In the genomic region with DNA sequence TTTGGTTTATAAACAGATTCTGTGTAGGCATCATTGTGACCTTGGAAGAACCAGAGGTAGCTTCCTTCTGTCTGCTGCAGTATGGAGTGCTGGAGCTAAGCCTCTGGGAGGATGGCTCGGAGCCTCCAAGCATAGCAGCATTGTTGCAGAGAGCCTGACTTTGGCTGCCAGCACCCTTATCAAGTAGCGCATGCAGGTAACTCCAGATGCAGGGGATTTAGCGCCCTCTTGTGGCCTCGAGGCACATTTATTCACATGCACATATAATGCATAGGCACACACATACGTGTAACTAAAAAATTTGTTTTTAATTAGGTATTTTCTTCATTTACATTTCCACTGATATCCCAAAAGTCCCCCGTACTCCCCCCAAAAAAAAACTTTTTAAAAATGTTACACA, we compare ENCODE assay signal across 13 mouse cellular contexts. TPM values are rescaled to one million over a fixed set of nuclear protein-coding genes. Genes with fewer than 3 reads are reported as not detected.
DNase-seq lines count a peak whose midpoint lies in the region; ATAC-seq and TF ChIP-seq lines count a peak whose summit lies in the region.
"Had no signal": no experiment of that assay in that cellular context is flagged by ENCODE, and none has a peak within 500 bp of the region (broad histone marks: within the 10 kb centered on the region; RNA-seq: fewer than 3 reads in every experiment).

No protein-coding gene starts in this region.

- TF ChIP-seq POLR2A in kidney, adult 2 months (IDR thresholded peaks at IDR 0.05; ENCODE audit: low read depth, low read length) = no peak

- 95% methylated on average over 6 of the region's 6 CpGs for WGBS in kidney, adult 2 months
- 85% methylated on average over 6 of the region's 6 CpGs for WGBS in embryonic facial prominence, embryonic 10.5 days
- 89% methylated on average over 6 of the region's 6 CpGs for WGBS in hindbrain, embryonic 12.5 days

- H3K4me2 ChIP-seq in hindbrain, embryonic 12.5 days (replicated peaks) = no peak overlapping the region

- H3K9ac ChIP-seq in hindbrain, embryonic 12.5 days = no peak overlapping the region

- no peak for DNase-seq in kidney, adult 2 months
- no peak for DNase-seq in kidney, adult 8-10 months
- peak; percentile 4 for DNase-seq in thymus, postnatal 0 days (ENCODE audit: low spot score)
- DNase-seq in thymus, adult 18-20 months = no peak
- DNase-seq in ZHBTc4 (ENCODE audit: low read depth, low spot score) = peak; percentile 70
- peak; percentile 37 for DNase-seq in testis, postnatal 10 days (ENCODE audit: low spot score)
- DNase-seq in embryonic facial prominence, embryonic 10.5 days (ENCODE audit: low spot score) = no peak
- DNase-seq: embryo, embryonic 11 days; gastrocnemius, postnatal 10 days; lung, postnatal 36 days; thymus, postnatal 36 days had no signal

- H3K4me3 ChIP-seq in kidney, adult 2 months (ENCODE audit: insufficient read depth, low read depth, low read length) = no peak overlapping the region
- no peak overlapping the region for H3K4me3 ChIP-seq in embryonic facial prominence, embryonic 10.5 days
- H3K4me3 ChIP-seq in hindbrain, embryonic 12.5 days = no peak overlapping the region

- peak; percentile 25; the same call in 1 of the 2 replicates for TF ChIP-seq CTCF in kidney, adult 2 months (conservative IDR thresholded peaks at IDR 0.05; ENCODE audit: insufficient read depth, insufficient read length, low read depth, low read length)

- no peak for ATAC-seq in hindbrain, embryonic 12.5 days (ENCODE audit: low FRiP score)
- ATAC-seq: midbrain, embryonic 16.5 days had no signal

- H3K27ac ChIP-seq in kidney, adult 2 months (ENCODE audit: insufficient read depth, low read depth, low read length) = no peak overlapping the region
- no peak overlapping the region for H3K27ac ChIP-seq in embryonic facial prominence, embryonic 10.5 days (replicated peaks)
- no peak overlapping the region for H3K27ac ChIP-seq in hindbrain, embryonic 12.5 days

- no peaks in the 10 kb centered on the region for H3K27me3 ChIP-seq in kidney, adult 2 months (replicated peaks; ENCODE audit: control insufficient read depth, insufficient read depth, low read length)
- no peaks in the 10 kb centered on the region for H3K27me3 ChIP-seq in embryonic facial prominence, embryonic 10.5 days (replicated peaks; ENCODE audit: low read depth, poor library complexity, severe bottlenecking)
- no peaks in the 10 kb centered on the region for H3K27me3 ChIP-seq in hindbrain, embryonic 12.5 days

- no peaks in the 10 kb centered on the region for H3K36me3 ChIP-seq in kidney, adult 2 months (ENCODE audit: control insufficient read depth, insufficient read depth, low read length)
- H3K36me3 ChIP-seq in embryonic facial prominence, embryonic 10.5 days (replicated peaks) = peaks cover 12% of the 10 kb centered on the region
- no peaks in the 10 kb centered on the region for H3K36me3 ChIP-seq in hindbrain, embryonic 12.5 days

- H3K4me1 ChIP-seq in kidney, adult 2 months (ENCODE audit: control insufficient read depth, insufficient read depth, low read length) = no peaks in the 10 kb centered on the region
- H3K4me1 ChIP-seq in embryonic facial prominence, embryonic 10.5 days = peaks cover 9% of the 10 kb centered on the region
- H3K4me1 ChIP-seq in hindbrain, embryonic 12.5 days = peaks cover 24% of the 10 kb centered on the region

- H3K9me3 ChIP-seq in embryonic facial prominence, embryonic 10.5 days = no peaks in the 10 kb centered on the region
- H3K9me3 ChIP-seq in hindbrain, embryonic 12.5 days (replicated peaks) = peaks cover 5% of the 10 kb centered on the region; the same call in 1 of the 2 replicates

RNA-seq across cellular contexts. Expression of gene Slc10a7, which starts 52.5 kb away (rescaled TPM):
- 6.9 and 8.1 TPM in 2 replicates for polyA plus RNA-seq in kidney, adult 2 months (2012; rRNA removed)
- polyA plus RNA-seq in thymus, postnatal 0 days (2015; fragmentation: Nextera tagmentation; extraction: Ambion mirVana) = 12.3 and 13.7 TPM in 2 replicates
- 10.1 and 10.9 TPM in 2 replicates for polyA plus RNA-seq in embryonic facial prominence, embryonic 10.5 days (2016; fragmentation: Nextera tagmentation; extraction: Ambion mirVana)
- 14.3 and 15.5 TPM in 2 replicates for polyA plus RNA-seq in hindbrain, embryonic 12.5 days (2016; fragmentation: Nextera tagmentation; extraction: Ambion mirVana)

RNA-seq across cellular contexts. Expression of gene Rbmxl1, which starts 52.9 kb away (rescaled TPM):
- 13.5 and 17.7 TPM in 2 replicates for polyA plus RNA-seq in kidney, adult 2 months (2012; rRNA removed)
- polyA plus RNA-seq in thymus, postnatal 0 days (2015; fragmentation: Nextera tagmentation; extraction: Ambion mirVana) = 225 and 233 TPM in 2 replicates
- polyA plus RNA-seq in embryonic facial prominence, embryonic 10.5 days (2016; fragmentation: Nextera tagmentation; extraction: Ambion mirVana) = 398 and 401 TPM in 2 replicates
- polyA plus RNA-seq in hindbrain, embryonic 12.5 days (2016; fragmentation: Nextera tagmentation; extraction: Ambion mirVana) = 272 and 288 TPM in 2 replicates

Comparison
In these comparisons a context has a peak if more than half of its experiments do, and no peak if none do; other contexts are left out.
1. DNase-seq: peak in thymus, postnatal 0 days (single experiment), ZHBTc4 (single experiment) and testis, postnatal 10 days (single experiment); none in kidney, adult 2 months (single experiment), kidney, adult 8-10 months (0 of 2), thymus, adult 18-20 months (0 of 2) and embryonic facial prominence, embryonic 10.5 days (single experiment).
2. RNA of gene Rbmxl1, which starts 52.9 kb away (polyA plus RNA-seq): 398 to 401 TPM in embryonic facial prominence, embryonic 10.5 days, 272 to 288 TPM in hindbrain, embryonic 12.5 days and 225 to 233 TPM in thymus, postnatal 0 days; 13.5 to 17.7 TPM in kidney, adult 2 months; every median in the first group is over 10 times any median in the second.